Mouse (Mus musculus): ENCODE data around the gene Gm49358. TPM values are rescaled to one million over a fixed set of nuclear protein-coding genes. Genes with fewer than 3 reads are reported as not detected.

Gm49358 gene
- total RNA-seq, 2 experiments from 2014 or later: 12.5 to 13.9 TPM

DNA sequence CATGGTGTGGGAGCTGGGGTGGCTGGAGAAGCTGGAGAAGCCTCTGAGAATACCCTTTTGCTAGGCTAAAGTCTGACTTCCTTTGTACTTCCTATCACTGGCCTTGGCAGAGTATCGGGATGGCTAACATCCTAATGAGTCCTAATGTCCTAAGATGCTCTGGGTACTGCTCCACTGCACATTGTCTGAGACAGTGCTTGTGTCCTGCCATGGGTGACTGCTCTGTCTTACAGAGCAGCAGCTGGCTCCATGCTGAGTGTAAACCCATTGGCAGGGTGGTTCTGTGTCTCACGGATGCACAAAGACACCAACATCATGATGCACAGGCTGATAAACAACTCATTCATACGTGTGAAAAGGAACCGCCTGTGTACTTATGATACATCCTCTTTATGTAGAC is 85.3 kb downstream of the Gm49358 start:
- no peak for DNase-seq (ENCODE audit: low spot score)
- intact Hi-C loops (cut with DNase I): no loop called here

DNA sequence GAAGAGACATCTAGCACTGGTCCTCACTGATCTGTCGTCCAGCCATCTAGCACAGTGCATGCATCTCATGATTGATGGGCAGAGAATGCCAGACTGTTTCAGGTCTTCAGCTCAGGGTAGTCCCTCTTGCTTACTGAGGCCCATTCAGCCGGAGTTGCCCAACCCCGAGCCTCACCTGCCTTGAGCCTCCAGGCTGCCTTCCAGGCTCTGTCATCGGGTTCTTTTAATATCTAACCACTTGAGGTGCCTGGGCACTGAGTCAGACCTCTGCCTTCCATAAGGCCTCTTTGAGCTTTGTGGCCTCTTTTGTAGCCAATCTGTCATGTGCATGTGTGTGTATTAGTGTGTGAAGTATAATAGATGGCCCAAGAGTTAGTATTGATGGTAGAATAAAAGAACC is 85.7 kb downstream of the Gm49358 start:
- intact Hi-C loops (cut with DNase I): no loop called here
- DNase-seq (ENCODE audit: low spot score): no peak

DNA sequence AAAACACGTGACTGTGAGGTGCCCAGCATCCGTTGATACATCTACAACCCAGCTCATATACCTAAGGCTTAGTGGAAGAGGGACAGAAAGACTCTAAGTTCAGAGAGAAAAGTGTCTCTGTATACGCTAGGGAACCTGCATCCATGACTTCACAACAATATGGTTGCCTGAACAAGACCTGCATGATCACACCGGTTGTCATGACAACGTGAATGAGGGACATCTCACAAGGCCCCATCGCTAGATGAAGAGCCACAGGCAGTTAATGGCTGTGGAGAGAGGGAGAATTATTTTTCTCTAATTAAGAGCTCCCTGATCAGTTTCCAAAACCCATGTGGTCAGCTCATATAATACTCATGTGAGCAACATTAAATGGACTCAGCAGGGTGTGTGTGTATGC is 88.4 kb downstream of the Gm49358 start:
- DNase-seq (ENCODE audit: low spot score): no peak
- intact Hi-C loops (cut with DNase I): no loop called here

DNA sequence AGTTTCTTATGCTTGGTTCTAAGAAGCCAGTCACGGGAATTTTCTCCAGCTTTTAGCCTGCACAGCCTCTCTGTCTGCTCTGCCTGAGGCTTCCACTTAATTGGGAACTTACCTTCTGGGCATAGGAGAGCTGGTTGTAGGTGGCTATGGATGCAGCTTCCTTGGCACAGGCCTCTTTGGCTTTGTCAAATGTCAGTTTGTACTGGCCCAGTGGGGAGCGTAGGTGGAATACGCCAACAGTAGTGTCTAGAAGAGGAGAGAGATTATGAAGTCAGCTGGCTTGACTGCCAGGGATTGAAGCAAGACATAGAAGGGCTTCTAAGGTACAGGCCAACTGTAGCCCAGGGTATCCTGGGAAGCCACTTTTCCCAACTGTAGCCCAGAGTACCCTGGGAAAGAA is 89.7 kb downstream of the Gm49358 start:
- intact Hi-C loops (cut with DNase I): no loop called here

DNA sequence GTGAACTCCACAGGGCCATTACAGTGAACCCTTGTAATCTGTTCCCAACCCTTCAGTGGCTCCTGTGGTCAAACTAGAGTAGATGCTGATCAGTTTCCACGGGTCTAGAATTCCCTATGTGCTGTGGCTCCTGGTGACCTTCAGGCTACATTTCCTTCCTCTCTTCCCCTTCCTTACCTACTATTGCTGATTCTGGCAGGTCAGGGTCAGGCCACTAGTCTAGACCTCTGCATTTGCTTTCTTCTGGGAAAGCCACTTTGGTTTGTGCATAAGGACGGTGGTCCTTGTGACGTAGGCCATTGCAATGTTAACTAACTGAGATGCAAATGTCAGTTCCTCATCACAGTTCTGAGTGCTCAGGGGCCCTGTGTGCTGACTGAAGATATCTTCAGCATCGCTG is 96.6 kb downstream of the Gm49358 start:
- DNase-seq (ENCODE audit: low spot score): no peak
- intact Hi-C loops (cut with DNase I): no loop called here

More for the DNA sequence above, 89.7 kb downstream of the Gm49358 start:
- DNase-seq (ENCODE audit: low spot score): no peak

DNA sequence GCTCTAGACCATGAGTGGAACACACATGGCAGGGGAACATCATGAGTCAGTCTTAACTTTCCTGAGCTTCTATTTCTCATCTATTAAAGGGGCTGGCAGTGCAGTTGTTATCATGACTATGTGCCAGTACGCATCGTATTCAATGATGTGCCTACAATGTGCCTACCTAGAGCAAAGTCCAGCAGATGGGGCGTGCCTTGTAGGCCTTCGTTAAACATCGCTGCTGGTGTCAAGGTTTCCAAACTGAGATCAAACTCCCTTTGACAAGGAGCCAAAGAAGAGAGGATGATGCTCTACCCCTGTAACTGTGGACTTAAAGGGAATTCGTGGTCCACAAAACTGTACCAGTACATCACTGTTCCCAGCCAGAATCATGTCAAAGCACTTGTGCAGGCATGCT is 98.7 kb downstream of the Gm49358 start:
- intact Hi-C loops (cut with DNase I): no loop called here
- no peak for DNase-seq (ENCODE audit: low spot score)

DNA sequence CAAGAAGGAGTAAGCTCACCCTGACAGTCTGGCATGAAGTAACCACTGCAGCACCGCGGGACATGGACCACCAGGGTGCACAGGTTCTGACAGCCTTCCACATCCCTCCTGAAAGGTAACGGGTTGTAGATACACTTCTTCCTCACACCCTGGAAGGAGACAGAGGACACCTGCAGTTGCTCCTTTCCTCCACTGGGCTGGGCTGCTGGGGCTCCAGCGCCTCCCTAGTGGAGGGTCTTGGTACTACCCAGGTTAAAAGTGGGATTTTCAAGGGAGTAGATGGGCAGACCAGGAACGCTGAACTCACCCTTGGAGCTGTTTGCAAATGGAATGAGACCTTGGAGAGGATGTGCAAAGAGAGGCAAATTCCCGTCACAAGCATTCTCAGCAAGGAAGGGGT is 99.7 kb downstream of the Gm49358 start:
- no peak for DNase-seq (ENCODE audit: low spot score)
- intact Hi-C loops (cut with DNase I): no loop called here

DNA sequence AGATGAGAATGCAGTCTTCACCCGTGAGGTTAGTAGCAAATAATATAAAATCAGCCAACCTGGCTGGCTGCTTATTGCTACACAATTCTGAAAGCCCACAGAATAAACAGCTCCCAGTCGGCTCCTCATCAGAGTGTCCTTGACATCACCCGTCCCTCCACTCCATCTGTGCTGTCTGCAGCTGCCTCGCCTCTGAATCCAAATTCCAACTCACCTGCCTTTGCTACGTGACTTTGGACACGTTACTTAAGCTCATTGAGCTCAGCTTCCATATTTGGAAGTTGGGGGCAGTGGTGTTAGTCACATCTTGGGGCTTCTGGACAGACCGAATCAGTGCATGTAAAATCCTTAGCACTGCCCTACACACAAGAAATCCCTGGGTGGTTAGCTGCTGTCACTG is 108.3 kb downstream of the Gm49358 start:
- intact Hi-C loops (cut with DNase I): no loop called here
- DNase-seq (ENCODE audit: low spot score): no peak

DNA sequence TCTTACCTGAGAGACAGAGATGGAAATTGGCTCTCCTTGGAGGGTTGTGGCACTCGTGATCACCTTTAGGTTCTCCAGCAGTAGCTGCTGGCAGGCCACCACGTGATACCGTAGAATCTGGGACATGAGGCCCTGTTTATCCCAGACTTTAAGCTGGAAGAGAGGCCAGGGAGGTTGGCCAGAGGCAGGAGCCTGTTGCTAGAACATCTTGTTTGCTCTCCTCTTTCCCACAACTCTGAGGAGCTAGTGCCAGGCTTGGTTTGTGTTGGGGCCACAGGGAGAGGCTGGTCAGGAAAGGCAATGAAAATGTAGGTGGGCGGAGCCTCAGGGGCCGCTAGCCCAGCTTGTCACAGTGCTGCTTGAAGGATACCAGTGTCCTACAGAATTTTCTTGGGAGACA is 108.8 kb downstream of the Gm49358 start:
- intact Hi-C loops (cut with DNase I): no loop called here
- DNase-seq (ENCODE audit: low spot score): no peak

DNA sequence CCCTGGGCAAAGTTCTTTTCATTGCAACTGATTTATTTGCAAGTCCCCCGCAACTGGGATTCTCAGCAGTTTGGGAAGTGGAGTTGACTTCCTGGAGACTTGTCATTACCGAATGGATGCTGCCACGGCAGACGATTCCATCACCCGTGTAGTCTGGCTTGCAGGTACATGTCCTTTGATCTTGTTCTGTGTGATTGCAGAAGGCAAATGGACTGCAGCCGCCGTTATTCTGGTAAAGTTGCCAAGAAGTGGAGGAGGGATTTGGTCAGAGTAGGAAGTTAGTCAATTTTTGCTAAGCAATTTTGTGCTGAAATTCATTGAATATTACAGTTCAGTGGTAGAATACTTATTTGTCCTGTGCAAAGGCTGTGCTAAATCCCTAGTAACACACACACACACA is 114.9 kb downstream of the Gm49358 start:
- intact Hi-C loops (cut with DNase I): no loop called here
- no peak for DNase-seq (ENCODE audit: low spot score)

DNA sequence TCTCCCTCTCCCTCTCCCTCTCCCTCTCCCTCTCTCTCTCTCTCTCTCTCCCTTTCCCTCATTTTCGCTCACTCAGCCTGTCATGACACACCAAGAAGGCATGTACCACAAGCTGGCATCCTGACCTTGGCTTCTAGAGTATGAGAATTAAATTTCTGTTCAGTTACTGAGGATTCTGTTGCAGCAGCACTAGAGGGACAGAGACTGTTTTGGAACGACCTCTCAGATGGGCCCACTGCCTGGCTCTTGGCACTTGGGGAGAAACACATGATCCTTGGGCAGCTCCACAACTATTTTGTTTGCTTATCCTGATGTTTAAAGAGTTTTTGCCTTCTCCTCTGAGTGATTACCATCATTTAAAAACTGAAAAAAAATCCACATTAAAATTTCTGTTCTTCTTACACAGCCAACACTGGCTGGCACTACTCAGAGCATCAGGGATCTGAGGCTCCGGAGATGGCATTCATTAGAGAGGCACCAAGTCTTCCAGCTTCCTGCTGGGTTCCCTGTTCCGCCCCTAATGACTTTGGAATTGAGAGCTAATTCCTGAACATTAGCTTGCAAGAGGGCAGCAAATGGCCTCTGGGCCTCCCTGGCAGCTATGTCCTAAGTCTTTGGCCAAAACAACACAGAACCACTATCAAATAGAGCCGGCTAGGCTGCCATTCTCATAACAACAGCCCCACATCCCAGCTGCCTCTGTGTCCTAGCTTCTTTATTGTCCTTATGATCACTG is 116.5 kb downstream of the Gm49358 start:
- DNase-seq (ENCODE audit: low spot score): no peak
- intact Hi-C loops (cut with DNase I): no loop called here

DNA sequence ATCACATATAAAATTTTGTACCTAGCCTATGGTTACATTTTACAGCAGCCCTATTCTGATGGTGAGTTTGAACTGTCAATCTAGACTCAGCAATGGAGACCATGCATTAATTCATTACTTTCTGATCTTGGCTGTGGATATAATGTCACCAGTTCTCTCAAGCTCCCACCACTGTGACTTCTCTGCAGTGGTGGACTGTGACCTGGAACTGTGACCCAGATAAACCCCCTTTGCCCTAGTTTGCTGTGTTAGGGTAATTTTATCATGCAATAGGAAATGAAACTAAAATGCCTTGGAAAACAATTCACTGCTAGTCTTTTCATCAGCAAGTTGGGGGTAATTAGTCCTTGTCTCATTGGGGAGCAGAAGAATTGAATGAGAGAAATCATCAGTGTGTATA is 117.7 kb downstream of the Gm49358 start:
- DNase-seq (ENCODE audit: low spot score): no peak
- intact Hi-C loops (cut with DNase I): no loop called here

Other genes with a start within 250 kb of the Gm49358 start
- 100 to 1,000 TPM; 341 to 452 TPM for gene Hsp90b1, start 58.5 kb upstream of the Gm49358 start, total RNA-seq (2021)
- 1 to 10 TPM; 1.4 to 2.0 TPM for gene Ttc41, start 58.2 kb upstream of the Gm49358 start, total RNA-seq (2021)
- gene Nt5dc3, start 15.0 kb downstream of the Gm49358 start, total RNA-seq (2021): 10 to 100 TPM; 30.2 to 36.5 TPM
- gene Stab2, start 244.1 kb downstream of the Gm49358 start, total RNA-seq (2021): under 1 TPM; 0.08 to 0.20 TPM